Mouse (Mus musculus): ENCODE data around the gene Ivns1abp.

DNA sequence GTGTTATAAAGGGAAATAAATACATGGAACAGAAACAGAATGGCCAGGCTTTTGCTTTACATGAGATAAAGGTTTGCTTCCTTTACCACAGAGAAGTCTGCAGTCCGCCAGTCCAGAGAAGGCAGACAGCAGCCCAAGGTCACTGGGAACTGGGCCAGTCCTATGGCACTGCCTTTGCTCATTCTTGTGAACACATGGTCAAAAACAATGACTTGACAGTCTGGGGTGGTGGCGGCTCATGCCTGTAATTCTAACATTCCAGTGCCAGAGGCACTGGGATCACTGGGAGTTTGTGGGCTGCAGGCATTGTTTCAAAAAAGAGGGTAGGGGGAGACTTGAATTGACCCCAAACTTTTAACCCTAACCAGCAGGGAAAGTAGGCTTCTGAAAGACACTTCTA lies 5.3 kb upstream of the Ivns1abp start:
- TF ChIP-seq CTCF (IDR thresholded peaks at IDR 0.05) (no peak), EP300 (IDR thresholded peaks at IDR 0.05) (no peak)
